Mouse (Mus musculus): ENCODE measurements around the gene Mrpl32. TPM values are rescaled to one million over a fixed set of nuclear protein-coding genes. Genes with fewer than 3 reads are reported as not detected.

The Mrpl32 gene
- total RNA-seq, 1 experiment: 42.2 TPM

GRCm38 (mm10) chr13:14580392-14580791, 32.6 kb downstream of the Mrpl32 start:
- H3K4me1 ChIP-seq (ENCODE audit: control insufficient read depth in 2 of 2, insufficient read depth in 2 of 2, low read length in 2 of 2, poor library complexity in 1 of 2): no peaks in the 10 kb centered on the region
- DNase-seq (ENCODE audit: low read depth, low spot score): no peak
- in situ Hi-C loops (cut with MboI; ENCODE audit: low sequenced_read_pairs in 2 of 2, unreplicated experiment in 2 of 2): no loop called here

GRCm38 (mm10) chr13:14574128-14574527, 38.8 kb downstream of the Mrpl32 start:
- in situ Hi-C loops (cut with MboI; ENCODE audit: low sequenced_read_pairs in 2 of 2, unreplicated experiment in 2 of 2): no loop called here
- Histone ChIP-seq H3K4me1 (ENCODE audit: control insufficient read depth in 2 of 2, insufficient read depth in 2 of 2, low read length in 2 of 2, poor library complexity in 1 of 2) (no peaks in the 10 kb centered on the region), H3K9me3 (ENCODE audit: control insufficient read depth, insufficient read depth, low read depth, low read length) (no peaks in the 10 kb centered on the region), H3K36me3 (ENCODE audit: control insufficient read depth, insufficient read depth, low read length, poor library complexity, severe bottlenecking) (no peaks in the 10 kb centered on the region), H3K9ac (ENCODE audit: insufficient read depth, low read depth, low read length, poor library complexity, severe bottlenecking) (no peak overlapping the region), H3K27ac (ENCODE audit: insufficient read depth, low read depth, low read length, poor library complexity, severe bottlenecking) (no peak overlapping the region), H3K4me3 (ENCODE audit: insufficient read depth in 1 of 2, low read depth in 1 of 2, low read length in 2 of 2, poor library complexity in 1 of 2, severe bottlenecking in 1 of 2) (no peak overlapping the region)
- DNase-seq (ENCODE audit: low read depth, low spot score): no peak
- no peak for TF ChIP-seq MAFK (IDR thresholded peaks at IDR 0.05; ENCODE audit: insufficient read depth, low read depth, low read length)

More at GRCm38 (mm10) chr13:14580392-14580791, 32.6 kb downstream of the Mrpl32 start:
- Histone ChIP-seq H3K27ac (ENCODE audit: insufficient read depth, low read depth, low read length, poor library complexity, severe bottlenecking) (no peak overlapping the region), H3K36me3 (ENCODE audit: control insufficient read depth, insufficient read depth, low read length, poor library complexity, severe bottlenecking) (no peaks in the 10 kb centered on the region), H3K9me3 (ENCODE audit: control insufficient read depth, insufficient read depth, low read depth, low read length) (no peaks in the 10 kb centered on the region), H3K4me3 (ENCODE audit: insufficient read depth in 1 of 2, low read depth in 1 of 2, low read length in 2 of 2, poor library complexity in 1 of 2, severe bottlenecking in 1 of 2) (no peak overlapping the region), H3K9ac (ENCODE audit: insufficient read depth, low read depth, low read length, poor library complexity, severe bottlenecking) (no peak overlapping the region)
- TF ChIP-seq ZNF384 (IDR thresholded peaks at IDR 0.05; ENCODE audit: low read depth, low read length) (no peak), CHD2 (IDR thresholded peaks at IDR 0.05; ENCODE audit: low read depth, low read length) (no peak), ZC3H11A (IDR thresholded peaks at IDR 0.05; ENCODE audit: borderline replicate concordance, low read depth, low read length) (no peak)

DNA sequence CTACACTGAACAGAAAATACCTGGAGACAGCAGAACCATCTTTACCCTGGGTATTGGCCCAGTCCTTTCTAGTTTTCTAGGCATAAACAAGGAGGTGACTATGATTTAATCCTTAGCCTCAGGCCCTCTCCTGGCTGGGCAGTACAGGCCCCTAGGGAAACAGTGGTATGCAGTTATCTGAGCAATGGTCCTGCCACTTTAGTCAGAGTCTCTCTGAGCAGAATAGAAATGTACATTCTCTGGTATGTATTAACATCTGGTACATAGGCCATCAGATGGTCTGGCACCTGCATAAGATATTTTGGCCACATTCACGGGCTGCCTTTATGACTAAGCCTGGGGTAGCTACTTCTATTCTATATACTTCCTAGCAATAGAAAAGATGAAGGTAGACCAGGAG, 51.6 kb downstream of the Mrpl32 start:
- H3K27ac ChIP-seq (ENCODE audit: insufficient read depth, low read depth, low read length, poor library complexity, severe bottlenecking): no peak overlapping the region
- no peak overlapping the region for H3K4me3 ChIP-seq (ENCODE audit: insufficient read depth in 1 of 2, low read depth in 1 of 2, low read length in 2 of 2, poor library complexity in 1 of 2, severe bottlenecking in 1 of 2)
- H3K36me3 ChIP-seq (ENCODE audit: control insufficient read depth, insufficient read depth, low read length, poor library complexity, severe bottlenecking): no peaks in the 10 kb centered on the region
- TF ChIP-seq MAFK (IDR thresholded peaks at IDR 0.05; ENCODE audit: insufficient read depth, low read depth, low read length) (no peak), ZNF384 (IDR thresholded peaks at IDR 0.05; ENCODE audit: low read depth, low read length) (no peak), HCFC1 (IDR thresholded peaks at IDR 0.05; ENCODE audit: borderline replicate concordance, insufficient read depth, low read length) (no peak), CHD2 (IDR thresholded peaks at IDR 0.05; ENCODE audit: low read depth, low read length) (no peak), ZC3H11A (IDR thresholded peaks at IDR 0.05; ENCODE audit: borderline replicate concordance, low read depth, low read length) (no peak)
- H3K9me3 ChIP-seq (ENCODE audit: control insufficient read depth, insufficient read depth, low read depth, low read length): no peaks in the 10 kb centered on the region
- H3K9ac ChIP-seq (ENCODE audit: insufficient read depth, low read depth, low read length, poor library complexity, severe bottlenecking): no peak overlapping the region
- DNase-seq (ENCODE audit: low read depth, low spot score): no peak
- no peaks in the 10 kb centered on the region for H3K4me1 ChIP-seq (ENCODE audit: control insufficient read depth in 2 of 2, insufficient read depth in 2 of 2, low read length in 2 of 2, poor library complexity in 1 of 2)
- in situ Hi-C loops (cut with MboI; ENCODE audit: low sequenced_read_pairs in 2 of 2, unreplicated experiment in 2 of 2): no loop called here

Other genes starting within 250 kb of the Mrpl32 start
- gene Hecw1, start 89.9 kb downstream of the Mrpl32 start, total RNA-seq (2012; rRNA removed): 0.69 and 0.94 TPM in 2 replicates
- 94.3 and 136 TPM in 2 replicates for gene Psma2, start 75 bp upstream of the Mrpl32 start, total RNA-seq (2012; rRNA removed)
- 10.9 and 15.8 TPM in 2 replicates for gene AW209491, start 17.0 kb upstream of the Mrpl32 start, total RNA-seq (2012; rRNA removed)